Mouse (Mus musculus) hindbrain, embryonic 12.5 days (tissue): Measurements from ENCODE around the gene Sgsm3. TPM values are rescaled to one million over a fixed set of nuclear protein-coding genes. Genes with fewer than 3 reads are reported as not detected.

Experiments
- ATAC-seq: fragments of 200-750 bp; cut with Nextera tagmentation; 2 replicates; pipeline ENCODE4 v1.8.0; 2017; ENCODE audit warnings: moderate TSS enrichment; ENCODE audit not compliant: low FRiP score
- H3K27ac ChIP-seq: fragments of 300-500 bp; sonication (generic); 2 replicates; pipeline ENCODE4 v1.5.1; 2016; ENCODE audit warnings: mild to moderate bottlenecking
- H3K27me3 ChIP-seq: fragments of 300-500 bp; sonication (generic); 2 replicates; pipeline ENCODE4 v1.6.1; 2016; ENCODE audit warnings: mild to moderate bottlenecking
- H3K36me3 ChIP-seq: fragments of 300-500 bp; sonication (generic); 2 replicates; pipeline ENCODE4 v1.6.1; 2016; ENCODE audit warnings: mild to moderate bottlenecking
- H3K4me1 ChIP-seq: fragments of 300-500 bp; sonication (generic); 2 replicates; pipeline ENCODE4 v1.6.1; 2016
- H3K4me2 ChIP-seq: fragments of 300-500 bp; sonication (generic); replicated peaks from 2 replicates; pipeline ENCODE4 v1.6.1; 2016; ENCODE audit warnings: mild to moderate bottlenecking
- H3K4me3 ChIP-seq: fragments of 300-500 bp; sonication (generic); 2 replicates; pipeline ENCODE4 v1.5.1; 2016; ENCODE audit warnings: mild to moderate bottlenecking
- H3K9ac ChIP-seq: fragments of 300-500 bp; sonication (generic); 2 replicates; pipeline ENCODE4 v1.6.1; 2016; ENCODE audit warnings: mild to moderate bottlenecking, moderate library complexity
- H3K9me3 ChIP-seq: fragments of 300-500 bp; sonication (generic); replicated peaks from 2 replicates; pipeline ENCODE4 v1.6.1; 2016; ENCODE audit warnings: mild to moderate bottlenecking
- WGBS: fragments of 180-500 bp; shearing (Covaris S2); methylation state at CpG from one replicate; pipeline ENCODE4 v1.1.7; 2016; 5-methylcytosine and 5-hydroxymethylcytosine counted together
- polyA plus RNA-seq: library from polyadenylated mRNA; unstranded; fragments of >200 nt; fragmentation: Nextera tagmentation; extraction: Ambion mirVana; gene quantifications from 2 replicates; pipeline ENCODE4 v1.2.1, GENCODE M21; 2016

The Sgsm3 gene
- polyA plus RNA-seq, 1 experiment from 2014 or later = 46.4 TPM

GRCm38 (mm10) chr15:81012359-81012758, 34.8 kb downstream of the Sgsm3 start:
- Histone ChIP-seq H3K9me3 (no peaks in the 10 kb centered on the region), H3K36me3 (peaks cover 82% of the 10 kb centered on the region), H3K27me3 (no peaks in the 10 kb centered on the region), H3K27ac (no peak overlapping the region), H3K9ac (0 out of 2 replicates have a peak overlapping the region, but pooled peaks have one; percentile 4), H3K4me3 (no peak overlapping the region), H3K4me2 (no peak overlapping the region), H3K4me1 (no peaks in the 10 kb centered on the region)
- WGBS = 90% methylated on average over 4 of the region's 4 CpGs
- ATAC-seq = no peak

GRCm38 (mm10) chr15:81013186-81013585, 35.6 kb downstream of the Sgsm3 start:
- Histone ChIP-seq H3K4me2 (no peak overlapping the region), H3K4me3 (no peak overlapping the region), H3K36me3 (peaks cover 84% of the 10 kb centered on the region), H3K9ac (no peak overlapping the region), H3K4me1 (no peaks in the 10 kb centered on the region), H3K27ac (no peak overlapping the region), H3K27me3 (no peaks in the 10 kb centered on the region), H3K9me3 (no peaks in the 10 kb centered on the region)
- WGBS = 76% methylated on average over 7 of the region's 7 CpGs
- no peak for ATAC-seq

GRCm38 (mm10) chr15:81015068-81015744, 37.6 kb downstream of the Sgsm3 start:
- Histone ChIP-seq H3K27ac (no peak overlapping the region), H3K27me3 (no peaks in the 10 kb centered on the region), H3K4me1 (no peaks in the 10 kb centered on the region), H3K4me3 (no peak overlapping the region), H3K9ac (no peak overlapping the region), H3K9me3 (no peaks in the 10 kb centered on the region), H3K36me3 (peaks cover 88% of the 10 kb centered on the region), H3K4me2 (no peak overlapping the region)
- 88% methylated on average over 5 of the region's 5 CpGs for WGBS
- ATAC-seq = no peak

GRCm38 (mm10) chr15:81016488-81016887, 38.9 kb downstream of the Sgsm3 start:
- no peak overlapping the region for H3K9ac ChIP-seq
- H3K4me2 ChIP-seq = no peak overlapping the region
- H3K4me3 ChIP-seq = no peak overlapping the region
- WGBS = 95% methylated on average over 10 of the region's 10 CpGs
- no peaks in the 10 kb centered on the region for H3K9me3 ChIP-seq
- no peak overlapping the region for H3K27ac ChIP-seq
- ATAC-seq = no peak
- peaks cover 88% of the 10 kb centered on the region for H3K36me3 ChIP-seq
- no peaks in the 10 kb centered on the region for H3K27me3 ChIP-seq
- no peaks in the 10 kb centered on the region for H3K4me1 ChIP-seq

GRCm38 (mm10) chr15:81017308-81017707, 39.7 kb downstream of the Sgsm3 start:
- Histone ChIP-seq H3K4me3 (no peak overlapping the region), H3K9me3 (no peaks in the 10 kb centered on the region), H3K4me2 (no peak overlapping the region), H3K36me3 (peaks cover 83% of the 10 kb centered on the region), H3K9ac (no peak overlapping the region), H3K4me1 (no peaks in the 10 kb centered on the region), H3K27ac (no peak overlapping the region), H3K27me3 (no peaks in the 10 kb centered on the region)
- ATAC-seq = no peak
- 97% methylated on average over 7 of the region's 7 CpGs for WGBS

GRCm38 (mm10) chr15:81021377-81021776, 43.8 kb downstream of the Sgsm3 start:
- Histone ChIP-seq H3K27me3 (no peaks in the 10 kb centered on the region), H3K4me1 (0 out of 2 replicates have a peak, but pooled peaks cover 4% of the 10 kb centered on the region), H3K9ac (no peak overlapping the region), H3K4me3 (no peak overlapping the region), H3K4me2 (no peak overlapping the region), H3K36me3 (peaks cover 49% of the 10 kb centered on the region), H3K9me3 (no peaks in the 10 kb centered on the region), H3K27ac (no peak overlapping the region)
- 88% methylated on average over 6 of the region's 6 CpGs for WGBS
- ATAC-seq = no peak

GRCm38 (mm10) chr15:81022437-81022836, 44.9 kb downstream of the Sgsm3 start:
- no peak for ATAC-seq
- Histone ChIP-seq H3K4me2 (no peak overlapping the region), H3K9ac (no peak overlapping the region), H3K27me3 (no peaks in the 10 kb centered on the region), H3K4me1 (0 out of 2 replicates have a peak, but pooled peaks cover 4% of the 10 kb centered on the region), H3K4me3 (no peak overlapping the region), H3K9me3 (no peaks in the 10 kb centered on the region), H3K36me3 (peaks cover 39% of the 10 kb centered on the region), H3K27ac (no peak overlapping the region)
- 92% methylated on average over 7 of the region's 7 CpGs for WGBS

- Histone ChIP-seq H3K4me1 (peaks cover 9% of the 10 kb centered on the region; the same call in 1 of the 2 replicates), H3K36me3 (peaks cover 25% of the 10 kb centered on the region), H3K4me2 (no peak overlapping the region), H3K9ac (no peak overlapping the region), H3K9me3 (no peaks in the 10 kb centered on the region), H3K4me3 (no peak overlapping the region), H3K27me3 (no peaks in the 10 kb centered on the region), H3K27ac (no peak overlapping the region)
- 94% methylated on average over 9 of the region's 9 CpGs for WGBS
- ATAC-seq = no peak
Observed at GRCm38 (mm10) chr15:81023842-81024241, 46.3 kb downstream of the Sgsm3 start.

GRCm38 (mm10) chr15:81026901-81027300, 49.3 kb downstream of the Sgsm3 start:
- no peaks in the 10 kb centered on the region for H3K36me3 ChIP-seq
- H3K9ac ChIP-seq = no peak overlapping the region
- no peak overlapping the region for H3K27ac ChIP-seq
- H3K4me3 ChIP-seq = no peak overlapping the region
- 83% methylated on average over 5 of the region's 5 CpGs for WGBS
- H3K4me1 ChIP-seq = peaks cover 20% of the 10 kb centered on the region; the same call in 1 of the 2 replicates
- H3K27me3 ChIP-seq = no peaks in the 10 kb centered on the region
- H3K4me2 ChIP-seq = no peak overlapping the region
- no peaks in the 10 kb centered on the region for H3K9me3 ChIP-seq
- peak; percentile 2; the same call in 1 of the 2 replicates for ATAC-seq

GRCm38 (mm10) chr15:81027378-81028173, 50.0 kb downstream of the Sgsm3 start:
- no peaks in the 10 kb centered on the region for H3K27me3 ChIP-seq
- no peaks in the 10 kb centered on the region for H3K36me3 ChIP-seq
- H3K27ac ChIP-seq = no peak overlapping the region
- peaks cover 20% of the 10 kb centered on the region; the same call in 1 of the 2 replicates for H3K4me1 ChIP-seq
- no peak overlapping the region for H3K4me3 ChIP-seq
- ATAC-seq = no peak
- WGBS = 40% methylated on average over 8 of the region's 8 CpGs
- peak overlapping the region; percentile 35; the same call in 1 of the 2 replicates for H3K9ac ChIP-seq
- no peaks in the 10 kb centered on the region for H3K9me3 ChIP-seq
- no peak overlapping the region for H3K4me2 ChIP-seq

- H3K27me3 ChIP-seq = no peaks in the 10 kb centered on the region
- 54% methylated on average over 10 of the region's 10 CpGs for WGBS
- no peak overlapping the region for H3K9ac ChIP-seq
- no peaks in the 10 kb centered on the region for H3K9me3 ChIP-seq
- ATAC-seq = no peak
- H3K4me3 ChIP-seq = no peak overlapping the region
- no peak overlapping the region for H3K4me2 ChIP-seq
- H3K36me3 ChIP-seq = no peaks in the 10 kb centered on the region
- H3K4me1 ChIP-seq = peaks cover 34% of the 10 kb centered on the region
- H3K27ac ChIP-seq = no peak overlapping the region
Observed at GRCm38 (mm10) chr15:81030891-81031425, 53.4 kb downstream of the Sgsm3 start.

- Histone ChIP-seq H3K4me1 (peaks cover 32% of the 10 kb centered on the region), H3K9ac (no peak overlapping the region), H3K36me3 (no peaks in the 10 kb centered on the region), H3K27ac (no peak overlapping the region), H3K4me3 (no peak overlapping the region), H3K27me3 (no peaks in the 10 kb centered on the region), H3K4me2 (no peak overlapping the region), H3K9me3 (no peaks in the 10 kb centered on the region)
- whole genome bisulfite sequencing = 92% methylated on average over 4 of the region's 4 CpGs
- ATAC-seq = no peak
Observed at GRCm38 (mm10) chr15:81031611-81032010, 54.0 kb downstream of the Sgsm3 start.
